Mouse (Mus musculus): ENCODE results near the gene Dpf2.

Dpf2 gene

DNA sequence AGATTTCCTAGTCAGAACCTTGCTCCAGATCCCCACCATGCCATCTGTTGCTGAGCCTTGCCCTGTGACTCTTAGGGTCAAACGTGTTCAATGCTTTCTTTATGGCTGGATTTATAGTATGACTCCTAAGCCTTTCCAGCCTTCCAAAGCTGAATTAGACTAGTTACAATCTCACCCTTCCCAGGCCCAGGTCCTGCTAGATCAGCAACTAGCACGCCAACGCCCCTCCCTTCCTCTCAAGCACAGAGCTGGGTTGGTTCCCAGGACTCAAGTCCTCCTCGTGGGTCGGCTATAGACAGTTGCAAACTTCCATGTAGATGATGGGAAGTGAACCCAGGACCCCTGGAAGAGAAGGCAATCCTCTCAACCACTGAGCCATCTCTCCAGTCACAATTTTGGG lies 22.9 kb upstream of the Dpf2 start:
- DNase-seq = peak; percentile 61 to 63

GRCm38 (mm10) chr19:5935266-5935665 lies 22.5 kb upstream of the Dpf2 start:
- peak; percentile 56 to 73 for DNase-seq

- DNase-seq = peak; percentile 90 to 94
Measured at GRCm38 (mm10) chr19:5929634-5930596, 17.1 kb upstream of the Dpf2 start.

DNA sequence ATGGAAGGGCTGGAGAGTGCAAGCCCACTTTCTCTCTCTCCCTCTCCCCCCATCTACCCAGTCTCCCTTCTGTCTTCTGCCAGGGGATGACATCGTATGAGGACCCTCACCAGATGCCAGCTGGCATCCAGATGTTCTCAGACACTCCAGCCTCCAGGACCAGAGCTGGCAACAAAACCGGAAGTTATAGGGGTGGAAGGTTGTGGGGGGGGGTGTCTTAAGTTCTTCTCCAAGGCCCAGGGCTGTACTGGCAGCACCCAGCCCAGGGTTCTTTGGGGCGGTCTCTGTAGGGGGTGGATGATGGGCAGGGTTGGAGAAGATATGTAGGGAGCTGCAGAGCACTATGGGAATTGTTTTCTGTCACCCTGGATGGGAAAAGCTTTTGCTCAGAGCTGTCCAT lies 15.7 kb upstream of the Dpf2 start:
- no peak for DNase-seq

DNA sequence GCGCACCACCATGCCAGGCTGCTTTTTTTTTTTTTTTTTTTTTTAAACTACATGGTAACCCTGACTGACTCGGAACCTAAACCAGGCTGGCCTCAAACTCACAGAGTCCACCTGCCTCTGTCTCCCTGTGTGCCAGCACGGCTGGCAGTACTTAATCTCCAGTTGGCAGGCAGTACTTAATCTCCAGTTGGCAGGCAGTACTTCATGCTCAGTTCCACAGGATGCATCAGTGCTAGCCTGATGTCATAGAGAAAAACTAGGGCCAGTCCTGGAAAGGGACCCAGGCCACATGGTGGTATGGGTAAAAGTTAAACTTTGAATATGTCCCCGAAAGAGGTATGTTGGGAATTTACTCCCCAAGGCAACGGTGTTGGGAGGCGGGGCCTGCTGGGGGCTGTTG lies 15.3 kb upstream of the Dpf2 start:
- no peak for DNase-seq

- no peak for DNase-seq
Measured at GRCm38 (mm10) chr19:5927532-5927931, 14.7 kb upstream of the Dpf2 start.

GRCm38 (mm10) chr19:5927026-5927425 lies 14.2 kb upstream of the Dpf2 start:
- peak; percentile 53 to 63 for DNase-seq

GRCm38 (mm10) chr19:5925311-5925855 lies 12.6 kb upstream of the Dpf2 start:
- DNase-seq = no peak

GRCm38 (mm10) chr19:5924713-5925093 lies 11.9 kb upstream of the Dpf2 start, which contains the start of gene Cdc42ep2:
TSS of gene Cdc42ep2 (minus strand) at chr19:5924816.
- peak; percentile 99 for DNase-seq

DNA sequence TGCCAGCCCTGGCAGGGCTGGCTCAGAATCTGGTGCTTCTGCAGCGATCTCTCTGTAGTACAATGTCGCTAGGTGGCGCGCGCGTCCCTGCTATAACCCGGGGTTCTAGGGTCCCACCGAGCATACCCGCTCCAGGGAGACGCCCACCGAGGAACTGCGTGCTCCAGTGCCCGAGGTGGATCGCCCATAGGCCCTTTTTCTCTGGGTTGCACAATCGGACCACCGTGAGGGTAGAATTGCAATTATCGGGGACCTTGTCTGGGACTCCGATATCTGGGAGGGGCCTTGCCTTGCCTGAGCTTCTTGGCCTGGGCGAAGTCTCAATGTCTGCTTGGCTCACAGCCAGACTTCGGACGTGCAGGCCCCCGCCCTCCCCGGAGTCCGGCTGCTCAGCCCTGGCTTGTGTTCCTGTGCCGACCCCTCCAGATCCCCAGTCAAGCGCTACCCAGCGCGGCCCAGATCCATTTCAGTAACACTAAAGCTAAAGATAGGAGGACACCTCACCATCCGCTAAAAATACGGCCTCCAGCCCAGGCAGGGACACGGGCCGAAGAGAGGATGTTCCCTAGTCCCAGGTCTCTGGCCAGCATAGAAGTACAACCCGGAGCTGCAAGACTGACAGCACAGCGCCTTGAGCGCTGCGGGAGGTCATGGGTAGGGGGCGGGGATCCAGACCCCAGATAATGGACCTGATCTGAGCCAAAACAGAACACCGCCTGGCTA lies 11.3 kb upstream of the Dpf2 start:
- DNase-seq = peak; percentile 94 to 99

DNA sequence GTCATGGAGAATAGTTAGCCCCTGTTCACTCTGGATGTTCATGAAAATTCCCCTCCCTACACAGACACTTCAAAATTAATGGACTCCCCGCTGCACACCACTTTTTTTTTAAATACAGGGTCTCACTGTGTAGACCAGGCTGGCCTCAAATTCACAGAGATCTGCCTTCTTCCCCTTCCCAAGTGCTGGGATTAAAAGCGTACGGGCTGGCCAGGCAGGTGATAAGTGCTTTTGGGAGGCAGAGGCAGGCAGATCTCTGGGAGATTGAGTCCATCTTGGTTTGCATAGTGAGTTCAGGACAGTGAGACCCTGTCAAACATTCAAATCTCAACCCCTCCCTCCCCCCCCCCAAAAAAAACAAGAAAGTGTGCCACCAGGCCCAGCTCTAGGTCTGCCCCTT lies 10.2 kb upstream of the Dpf2 start:
- DNase-seq = no peak

GRCm38 (mm10) chr19:5922119-5922942 lies 9.5 kb upstream of the Dpf2 start:
- peak in 1 of 2 experiments; percentile 66 for DNase-seq

DNA sequence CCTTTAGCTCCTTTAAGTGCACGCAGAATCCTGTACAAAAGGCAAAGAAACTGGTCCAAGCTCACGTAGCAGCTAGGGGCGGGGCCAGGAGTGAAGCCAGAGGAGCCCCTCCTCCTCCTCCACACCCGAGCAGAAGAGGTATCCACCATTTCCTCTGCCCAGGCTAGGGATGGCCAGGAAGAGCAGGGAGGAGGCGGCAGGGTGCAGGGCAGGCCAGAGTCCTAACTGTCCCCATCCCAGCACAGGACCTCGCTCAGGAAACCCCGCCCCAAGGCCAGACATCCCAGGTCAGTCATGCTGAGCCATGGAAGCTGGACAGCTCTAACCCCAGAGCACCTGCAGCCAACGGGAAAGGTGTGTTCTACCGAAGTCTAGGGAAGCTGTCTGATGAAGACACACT lies 8.9 kb upstream of the Dpf2 start:
- peak; percentile 55 to 82 for DNase-seq

GRCm38 (mm10) chr19:5912103-5913006 lies 455 bp downstream of the Dpf2 start:
- DNase-seq = peak; percentile 99 to 100

- DNase-seq = no peak
Measured at GRCm38 (mm10) chr19:5911430-5912102, 1.2 kb downstream of the Dpf2 start.

DNA sequence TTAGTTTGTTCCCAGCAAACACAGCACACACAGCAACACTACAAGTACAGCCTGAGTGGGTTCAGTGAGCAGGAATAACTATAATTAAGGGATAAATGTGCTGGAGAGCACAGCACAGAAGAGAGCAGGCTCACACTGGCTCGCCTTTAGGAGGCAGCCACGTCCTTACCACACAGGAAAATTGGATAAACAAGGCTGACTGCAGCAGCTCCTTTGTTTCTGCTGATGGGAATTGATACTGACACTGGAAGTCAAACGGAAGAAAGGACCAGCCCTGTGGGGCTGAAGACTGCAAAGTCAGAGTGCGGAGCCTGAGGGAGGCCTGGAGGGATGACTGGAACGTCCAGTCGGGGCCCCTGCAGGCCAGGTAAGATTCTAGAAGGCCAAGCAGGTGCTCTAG lies 2.6 kb downstream of the Dpf2 start:
- no peak for DNase-seq

DNA sequence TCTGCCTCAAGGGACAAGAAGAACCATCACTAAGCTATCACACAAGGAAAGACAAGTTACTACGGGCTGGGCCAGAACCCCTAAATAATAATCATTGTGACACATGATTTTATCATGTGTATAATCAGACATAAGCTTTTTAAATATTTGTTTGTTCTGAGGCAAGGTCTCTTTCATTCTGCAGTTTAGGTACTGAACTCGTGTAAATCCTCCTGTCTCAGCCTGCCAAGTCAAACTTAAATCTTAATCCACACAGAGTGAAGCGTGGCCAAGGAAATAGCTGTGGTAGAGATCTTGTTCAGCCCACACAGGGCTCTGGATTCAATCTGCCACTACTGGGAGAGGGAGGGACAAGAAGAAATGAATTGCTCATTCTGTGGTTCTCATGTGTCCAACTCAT lies 5.5 kb downstream of the Dpf2 start:
- DNase-seq = no peak

DNA sequence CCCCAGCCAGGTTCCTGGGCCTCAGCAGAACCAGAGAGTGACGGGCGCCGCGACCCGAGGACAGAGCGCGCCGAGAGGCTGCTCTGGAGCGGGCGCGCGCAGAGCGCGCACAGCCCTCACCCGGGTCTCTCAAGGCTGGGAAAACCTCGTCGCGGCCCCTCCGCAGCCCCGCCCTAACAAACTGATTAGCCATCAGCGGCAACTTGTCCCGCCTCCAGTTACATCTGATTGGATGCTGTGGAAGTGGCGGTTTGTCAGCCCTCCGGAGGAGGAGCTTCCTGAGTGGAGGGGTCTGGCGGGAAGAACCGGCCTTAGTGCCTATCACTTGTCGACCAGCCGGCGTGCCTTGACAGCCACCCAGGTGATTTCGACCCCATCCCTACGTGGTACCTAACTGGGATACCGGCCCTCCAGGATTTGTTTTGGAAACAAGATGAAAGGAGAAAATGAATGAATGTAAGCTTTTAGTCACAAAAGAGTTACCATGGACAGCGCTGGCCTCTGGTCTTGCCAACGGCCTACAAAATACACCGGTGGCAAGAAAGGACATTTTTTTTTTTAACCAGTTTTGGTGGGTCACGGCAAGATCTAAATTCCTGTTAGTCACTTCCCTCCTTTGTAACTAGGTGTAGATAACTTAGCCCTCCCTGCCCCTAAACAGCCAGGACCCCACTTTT lies 18.7 kb downstream of the Dpf2 start, which contains the start of gene Tigd3:
Tigd3 (minus strand) TSS at position 148 of the 677 bp plus-strand sequence.
- DNase-seq = peak; percentile 97 to 98

GRCm38 (mm10) chr19:5893282-5894001 lies 19.4 kb downstream of the Dpf2 start:
- DNase-seq = no peak

Data from kidney, postnatal 25 days (tissue).